Mouse (Mus musculus): Measurements from ENCODE around the gene Taf8.

The Taf8 gene

DNA sequence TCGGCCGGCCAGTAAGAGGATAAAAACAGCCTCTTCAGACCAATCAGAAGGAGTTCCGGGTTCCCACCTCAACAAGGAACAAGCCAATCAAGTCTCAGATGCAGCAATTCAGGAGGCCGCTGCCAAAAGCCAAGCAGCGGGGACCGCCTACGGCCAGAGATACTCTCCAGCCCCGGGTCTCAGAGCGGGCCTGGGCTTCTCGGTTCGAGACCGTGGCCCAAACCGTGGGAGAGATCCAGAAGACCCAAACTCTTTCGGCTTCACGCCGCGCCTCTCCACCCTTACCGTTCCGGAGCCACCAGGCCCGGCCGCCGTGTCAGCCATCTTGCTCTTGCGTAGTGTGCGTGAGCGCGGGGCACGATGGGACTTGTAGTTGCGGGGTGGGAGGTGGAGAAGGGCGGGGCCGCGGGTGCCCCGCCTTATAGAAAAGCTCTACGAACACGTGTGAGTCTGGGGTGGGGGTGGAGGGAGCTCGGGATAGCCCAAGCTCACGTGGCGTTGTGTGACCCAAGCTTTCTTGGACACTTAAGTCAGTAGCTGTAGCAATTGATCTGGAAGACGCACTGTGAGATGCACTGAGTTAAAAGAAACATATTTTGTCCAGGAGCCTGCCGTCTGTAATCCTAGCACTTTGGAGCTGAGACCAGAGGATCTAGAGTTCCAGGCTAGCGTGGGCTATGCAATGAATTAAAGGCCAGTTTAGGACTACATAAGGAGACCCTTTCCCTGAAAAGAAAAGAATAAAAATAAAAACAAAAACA lies at the start of gene Taf8:
Gene Taf8, minus strand, starts transcription at position 347 of the 761 bp plus-strand sequence.
- DNase-seq = peak; percentile 97

DNA sequence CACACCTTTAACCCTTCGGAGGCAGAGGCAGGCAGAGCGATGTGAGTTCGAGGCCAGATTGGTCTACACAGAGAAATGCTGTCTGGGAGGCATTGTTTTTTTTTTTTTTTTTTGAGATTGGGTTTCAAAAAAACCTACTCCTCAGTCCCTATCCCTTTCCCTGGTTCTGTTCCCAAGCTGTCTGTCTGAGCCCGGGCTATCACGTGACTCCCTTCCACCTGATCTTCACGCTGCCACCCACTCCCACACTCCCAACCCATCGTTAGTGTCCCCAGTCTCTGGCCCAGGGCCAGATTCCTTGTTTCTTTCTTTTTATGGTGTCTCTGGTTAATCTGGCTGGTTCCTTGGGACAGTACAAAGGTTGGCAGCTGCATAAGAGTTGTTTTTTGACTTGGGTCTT lies 49.0 kb upstream of the Taf8 start:
- DNase-seq = no peak

DNA sequence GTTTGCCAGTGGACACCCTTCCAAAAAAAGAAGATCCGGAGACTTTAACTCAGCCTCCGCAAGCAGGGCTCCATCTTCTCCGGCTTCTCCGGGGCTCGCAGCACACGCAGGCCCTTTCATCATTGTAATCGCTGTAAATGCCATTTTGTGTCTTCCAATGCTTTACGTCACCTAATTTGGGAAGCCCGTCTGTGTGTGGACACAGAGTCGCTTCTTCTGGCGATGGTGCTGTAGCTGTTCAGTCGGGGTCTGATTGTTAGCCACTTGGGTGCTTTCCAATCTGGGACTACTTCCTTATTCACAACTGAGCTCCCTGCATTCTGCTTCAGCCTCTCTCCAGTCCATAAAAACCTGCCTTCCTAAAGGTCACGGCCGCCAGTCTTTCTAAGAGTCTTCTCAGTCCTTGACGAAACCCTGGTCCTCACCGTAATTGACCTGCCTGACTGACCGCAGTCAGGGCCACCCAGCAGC lies 43.8 kb upstream of the Taf8 start:
- no peak for DNase-seq

DNA sequence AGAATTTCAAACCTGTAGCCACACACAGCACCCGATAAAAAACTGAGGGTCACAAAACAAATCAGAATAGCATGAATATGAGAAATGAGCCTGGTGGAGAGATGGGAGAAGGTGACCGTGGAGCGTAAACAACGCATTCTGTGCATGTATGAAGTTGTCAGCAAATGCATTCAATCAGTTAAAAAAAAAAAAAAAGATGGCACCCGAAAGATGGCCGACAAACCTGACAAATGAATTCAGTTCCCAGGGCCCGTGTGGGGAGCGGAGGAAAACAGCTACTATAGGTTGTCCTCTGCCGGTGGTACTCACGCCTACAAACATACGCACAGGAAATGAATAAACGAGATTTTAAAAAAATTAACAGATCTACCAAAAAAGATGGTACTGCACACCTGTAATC lies 43.1 kb upstream of the Taf8 start:
- no peak for DNase-seq

DNA sequence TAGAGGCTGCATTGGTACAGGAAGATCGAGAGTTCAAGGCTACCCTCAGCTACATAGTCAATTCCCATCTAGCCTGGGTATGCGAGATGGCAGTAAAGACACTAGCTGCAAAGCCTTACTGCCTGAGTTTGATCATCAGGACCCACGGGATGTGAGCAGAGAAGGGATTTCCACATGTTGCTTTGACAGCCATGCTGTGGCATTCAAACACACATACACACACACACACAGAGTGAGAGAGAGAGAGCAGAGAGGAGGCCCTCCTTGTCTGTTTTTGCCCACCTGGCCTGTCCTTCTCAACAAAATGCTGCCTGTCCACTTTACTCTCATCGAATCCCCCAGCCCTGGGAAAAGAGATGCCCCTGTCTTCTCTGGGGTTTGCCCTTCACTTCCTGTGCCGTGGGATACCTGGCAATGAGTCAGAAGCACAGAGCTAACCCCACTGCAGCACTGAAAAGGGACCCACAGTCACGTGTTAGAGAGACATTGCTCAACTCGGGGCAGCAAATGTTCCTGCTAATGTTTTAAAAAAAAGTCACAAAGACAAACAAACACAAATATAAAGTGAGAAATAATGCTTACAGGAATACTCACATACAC lies 41.1 kb upstream of the Taf8 start:
- no peak for DNase-seq

DNA sequence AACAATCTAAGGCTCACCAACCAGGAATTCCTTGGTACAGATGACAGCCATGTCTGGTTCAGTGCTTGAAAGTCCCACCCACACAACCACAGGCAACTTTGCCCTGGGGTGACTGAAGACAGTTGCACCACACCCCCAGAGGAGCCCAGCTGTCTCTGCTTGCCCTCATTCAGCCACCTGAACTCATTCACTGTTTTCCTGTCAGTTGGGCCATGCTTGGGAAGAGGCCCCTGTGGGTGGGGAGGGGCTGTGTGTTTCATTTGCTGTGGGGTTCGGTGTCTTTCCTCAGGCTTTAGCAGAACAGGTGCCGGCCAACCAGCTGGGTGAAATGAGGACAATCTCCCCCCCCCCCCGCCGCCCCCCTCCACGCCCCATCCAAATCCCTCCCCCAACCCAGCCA lies 40.0 kb upstream of the Taf8 start:
- DNase-seq = no peak

DNA sequence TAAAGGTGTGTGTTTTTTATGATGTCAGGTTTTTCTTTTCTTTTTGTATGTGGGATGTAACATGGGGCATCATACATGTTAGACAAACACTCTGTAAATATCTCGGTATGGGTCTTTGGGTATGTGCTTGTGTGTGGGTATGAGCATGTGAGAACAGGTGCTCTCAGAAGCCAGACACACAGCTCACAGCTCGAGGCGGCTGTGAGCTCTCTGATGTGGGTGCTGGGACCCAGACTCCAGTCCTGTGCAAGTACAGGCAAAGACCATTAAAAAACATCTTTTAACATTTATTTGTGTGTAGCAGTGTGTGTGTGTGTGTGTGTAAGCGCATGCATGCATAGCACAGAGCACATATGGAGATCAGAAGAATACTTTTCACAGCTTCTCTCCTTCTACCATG lies 37.0 kb upstream of the Taf8 start:
- DNase-seq = no peak

DNA sequence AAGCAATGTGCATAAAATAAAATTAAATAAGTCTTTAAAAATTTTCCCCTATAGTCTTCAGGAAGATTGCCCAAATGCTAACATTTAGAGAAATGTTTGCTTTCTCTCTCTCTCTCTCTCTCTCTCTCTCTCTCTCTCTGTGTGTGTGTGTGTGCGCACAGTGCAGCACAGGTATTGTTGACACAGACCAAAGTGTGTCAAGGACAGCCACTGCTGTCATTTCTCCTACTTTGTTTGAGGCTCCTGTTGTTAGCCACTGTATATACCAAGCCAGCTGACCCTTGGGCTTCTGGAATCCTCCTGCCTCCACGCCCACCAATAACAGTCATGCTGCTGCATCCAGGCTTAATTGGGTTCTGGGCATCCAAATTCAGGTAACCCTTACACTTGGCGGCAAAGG lies 36.0 kb upstream of the Taf8 start:
- DNase-seq = no peak

DNA sequence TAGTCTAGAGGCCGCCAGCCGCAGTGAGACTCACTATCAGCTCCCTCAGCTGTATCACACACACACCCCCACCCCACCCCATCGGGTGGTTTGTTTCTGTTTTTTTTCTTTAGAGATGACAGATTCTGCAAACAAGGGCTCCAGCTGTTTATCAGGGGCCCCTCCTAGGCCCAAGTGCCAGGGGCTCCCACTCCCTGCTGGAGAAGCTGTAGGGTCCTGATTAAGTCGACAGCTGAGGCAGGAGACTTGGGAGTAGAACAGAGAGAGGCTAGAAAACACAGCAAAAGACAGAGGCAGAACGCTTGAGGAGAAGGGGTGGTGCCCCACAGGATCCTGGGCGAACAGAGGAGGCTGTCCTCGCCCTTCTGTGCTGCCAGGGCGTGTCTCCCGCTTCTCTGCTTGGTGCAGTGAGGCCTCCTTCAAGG lies 33.7 kb upstream of the Taf8 start:
- DNase-seq = no peak

DNA sequence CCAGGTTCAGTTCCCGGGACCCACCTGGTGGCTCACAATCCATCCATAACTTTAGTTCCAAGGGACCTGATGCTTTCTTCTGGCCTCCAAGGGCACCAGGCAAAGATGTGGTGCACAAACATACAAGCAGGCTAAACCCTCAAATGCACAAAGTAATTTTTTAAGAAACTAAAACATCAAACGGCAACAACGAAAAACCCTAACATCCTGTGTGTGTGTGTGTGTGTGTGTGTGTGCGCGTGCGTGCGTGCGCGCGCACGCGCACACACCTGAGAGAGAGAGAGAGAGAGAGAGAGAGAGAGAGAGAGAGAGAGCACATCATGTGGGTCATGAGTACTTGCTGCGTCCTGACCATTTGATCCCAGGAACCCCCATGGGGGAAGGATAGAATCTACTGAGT lies 31.6 kb upstream of the Taf8 start:
- DNase-seq = no peak

DNA sequence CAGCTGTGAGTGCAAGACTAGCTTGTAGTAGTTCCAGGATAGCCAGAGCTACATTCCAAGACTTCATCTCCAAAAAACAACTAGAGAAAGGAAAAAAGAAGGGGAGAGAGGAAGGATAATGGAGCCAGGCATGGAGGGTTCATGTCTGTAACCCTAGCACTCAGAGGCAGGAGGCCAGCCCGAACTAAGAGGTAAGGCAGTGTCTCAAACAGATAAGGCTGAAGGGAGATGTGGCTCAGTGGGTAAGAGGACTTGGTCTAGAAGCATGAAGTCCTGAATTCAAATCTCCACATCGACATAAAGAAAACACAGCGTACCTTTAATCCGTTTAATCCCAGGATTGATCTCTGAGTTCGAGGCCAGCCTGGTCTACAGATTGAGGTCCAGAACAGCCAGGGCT lies 30.3 kb upstream of the Taf8 start:
- DNase-seq = no peak

DNA sequence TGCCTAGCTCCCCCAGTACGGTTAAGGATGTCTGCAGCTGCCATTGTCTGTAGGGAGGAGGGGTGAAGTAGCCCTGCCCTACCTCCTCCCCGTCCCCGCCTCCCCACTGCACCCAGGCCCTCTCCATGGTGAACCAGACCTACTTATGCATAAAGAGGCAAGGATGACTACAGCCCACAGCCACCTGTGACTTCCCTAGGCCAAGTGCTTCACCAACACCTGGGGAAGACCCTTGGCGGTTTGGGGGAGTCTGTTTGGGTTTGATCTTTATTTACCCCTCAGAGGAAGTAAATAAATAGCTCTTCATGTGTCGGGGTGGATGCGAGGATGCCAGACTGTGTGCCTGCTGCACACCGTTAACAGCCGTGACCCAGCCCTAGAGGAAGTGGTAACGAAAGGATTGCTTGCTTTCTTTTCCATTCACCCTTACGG lies 29.3 kb upstream of the Taf8 start:
- DNase-seq = no peak

DNA sequence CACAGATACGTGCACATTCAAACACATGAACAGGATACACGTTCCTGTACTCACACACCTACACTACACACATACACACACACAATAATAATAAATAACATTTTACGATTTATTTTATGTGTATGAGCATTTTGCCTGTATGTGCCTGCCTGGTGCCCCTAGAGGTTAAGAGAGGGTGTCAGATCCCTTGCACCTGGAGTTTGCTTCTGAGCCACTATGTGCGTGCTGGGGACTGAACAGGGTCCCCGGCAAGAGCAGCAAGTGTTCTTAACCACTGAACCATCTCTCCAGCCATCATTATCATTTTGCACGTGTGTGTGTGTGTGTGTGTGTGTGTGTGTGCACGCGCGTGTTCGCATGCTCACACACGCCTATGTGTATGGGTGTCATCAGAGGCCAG lies 27.5 kb upstream of the Taf8 start:
- DNase-seq = no peak

DNA sequence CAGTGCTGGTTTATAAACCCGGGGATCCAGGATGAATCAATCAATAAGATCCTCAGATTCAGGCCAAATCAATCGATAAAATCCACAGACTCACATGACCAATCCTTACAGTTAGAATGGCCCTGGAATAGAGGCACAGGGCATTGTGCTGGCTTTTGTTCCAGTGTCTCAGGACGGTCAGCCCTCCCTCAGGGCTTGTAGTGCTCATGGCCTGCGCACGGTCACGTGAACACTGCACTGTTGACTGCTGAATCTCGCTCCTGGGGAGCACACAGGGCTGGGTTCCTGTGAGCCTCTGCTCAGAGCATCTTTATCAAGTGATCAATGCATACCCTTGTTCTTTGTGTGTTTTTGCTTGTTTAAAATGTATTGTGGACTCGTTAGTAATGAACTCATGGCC lies 26.8 kb upstream of the Taf8 start:
- DNase-seq = no peak

DNA sequence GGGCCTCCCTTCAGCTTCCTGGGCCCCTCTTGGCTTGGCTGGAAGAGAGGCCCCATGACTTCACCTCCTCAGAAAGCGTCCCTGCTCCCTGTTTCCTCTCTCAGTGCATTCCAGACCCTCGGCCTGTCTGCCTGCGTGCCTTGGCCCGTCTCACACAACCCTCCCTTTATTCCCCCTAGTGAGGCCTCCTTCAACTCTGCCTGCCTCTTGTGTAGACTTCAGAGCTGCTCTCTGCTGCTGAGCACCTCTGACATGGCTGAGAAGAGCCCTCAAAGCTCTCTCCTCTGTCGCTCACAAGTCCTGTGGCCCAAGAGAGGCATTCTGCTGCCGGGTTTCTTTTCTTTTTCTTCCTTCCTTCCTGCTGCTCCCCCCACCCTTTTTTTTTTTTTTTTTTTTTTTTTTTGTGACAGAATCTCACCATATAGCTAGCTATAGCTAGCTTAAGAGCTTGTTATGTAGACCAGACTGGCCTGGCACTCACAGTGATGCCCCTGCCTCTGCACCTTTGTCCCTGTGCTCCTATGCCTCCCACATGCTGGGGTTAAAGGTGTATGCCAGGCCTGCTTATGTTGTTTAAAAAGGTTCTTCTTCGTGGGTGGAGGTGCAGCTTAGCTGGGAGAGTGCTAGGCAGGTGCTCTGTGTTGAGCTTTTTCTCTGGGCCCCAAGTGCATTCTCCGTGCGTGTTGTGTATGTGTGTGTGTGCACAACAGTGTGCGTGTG lies 25.6 kb upstream of the Taf8 start:
- peak; percentile 51 for DNase-seq

DNA sequence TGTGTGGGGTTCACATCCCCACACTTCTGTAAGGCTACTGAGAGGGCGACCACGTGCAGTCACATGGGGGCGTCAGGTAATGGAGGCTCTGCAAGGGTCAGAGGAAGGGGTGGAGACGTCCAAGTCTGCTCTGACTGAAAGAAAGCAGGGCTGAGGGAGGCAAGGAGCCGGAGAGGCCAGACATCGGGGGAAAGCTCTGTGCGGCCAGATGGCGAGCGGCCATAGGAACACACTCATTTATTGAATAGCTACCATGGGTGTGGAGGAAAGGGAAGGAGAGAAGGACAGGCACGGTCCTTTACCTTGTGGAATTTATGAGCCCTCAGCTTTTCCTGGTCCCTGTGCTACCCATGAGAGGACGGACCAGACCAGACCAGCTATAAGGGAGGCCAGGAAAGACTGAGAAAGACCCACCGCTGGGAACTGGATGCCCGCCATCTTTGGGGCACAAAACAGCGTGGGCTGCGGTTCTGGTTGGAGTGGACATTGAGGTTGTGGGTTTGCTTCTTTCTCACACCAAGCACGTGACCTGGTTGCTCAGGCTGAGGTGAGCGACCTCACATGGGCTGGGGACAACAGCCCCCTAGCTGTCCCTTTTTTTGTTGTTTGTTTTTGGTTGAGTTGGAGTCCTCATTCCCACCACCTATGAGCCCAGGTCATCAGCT lies 24.9 kb upstream of the Taf8 start:
- no peak for DNase-seq

DNA sequence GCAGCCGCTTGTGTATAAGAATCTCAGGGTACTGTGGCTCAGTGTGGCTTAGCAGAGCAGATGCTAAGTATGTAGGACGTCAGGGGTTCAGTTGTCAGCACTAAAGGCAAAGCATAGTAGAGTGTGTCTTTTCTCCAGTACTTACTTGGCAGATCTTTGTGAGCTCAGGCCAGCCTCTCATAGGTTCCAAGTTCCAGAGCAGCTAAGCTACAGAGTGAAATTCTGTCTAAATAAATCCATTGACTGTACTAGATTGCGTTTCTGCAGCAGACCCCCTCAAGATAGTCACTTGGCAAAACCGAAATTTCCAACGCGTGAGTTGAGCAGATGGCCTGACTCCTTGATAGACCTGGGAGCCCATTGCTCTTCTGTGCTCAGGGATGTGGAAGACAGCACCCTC lies 22.9 kb upstream of the Taf8 start:
- DNase-seq = no peak

DNA sequence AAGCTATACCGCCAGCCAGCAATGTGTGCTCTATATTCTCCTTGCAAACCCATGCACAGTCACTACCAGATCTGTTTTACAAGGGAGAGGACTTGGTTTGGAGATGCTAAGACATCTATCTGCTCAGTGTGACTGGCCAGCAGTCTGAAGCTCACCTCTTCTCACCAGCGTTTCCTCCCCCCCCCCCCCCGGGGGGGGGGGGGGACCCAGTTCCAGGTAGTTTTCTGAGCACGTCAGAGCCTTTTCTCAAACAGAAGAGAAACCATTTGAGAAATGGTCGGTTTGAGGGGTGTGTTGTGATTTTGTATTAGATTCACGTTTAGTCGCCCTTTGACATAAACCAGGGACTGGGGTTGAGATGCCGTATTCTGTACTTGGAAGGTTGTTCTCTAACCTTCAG lies 22.0 kb upstream of the Taf8 start:
- DNase-seq = no peak

DNA sequence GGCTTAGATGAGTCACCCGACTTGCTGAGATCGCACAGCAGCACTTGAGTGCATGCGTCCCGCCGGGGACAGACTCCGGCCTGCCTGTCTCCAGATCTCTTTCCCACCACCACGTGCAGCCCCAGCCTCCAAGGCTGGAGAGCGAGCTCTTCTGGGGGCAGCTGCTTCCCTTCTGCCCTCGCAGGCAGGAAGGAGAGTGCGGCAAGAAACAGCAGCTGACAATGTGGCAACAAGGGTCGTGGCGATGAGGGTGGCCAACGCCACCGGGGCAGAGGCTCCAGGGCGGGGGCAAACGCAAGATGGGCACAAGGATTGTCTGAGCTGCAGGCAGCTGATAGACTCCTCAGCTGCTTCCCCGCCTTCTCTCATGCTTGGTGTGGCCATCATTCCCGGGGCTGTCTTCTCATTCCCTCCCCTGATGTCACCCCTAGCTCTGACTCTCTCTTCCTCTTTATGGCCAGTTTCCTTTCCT lies 21.2 kb upstream of the Taf8 start:
- no peak for DNase-seq

DNA sequence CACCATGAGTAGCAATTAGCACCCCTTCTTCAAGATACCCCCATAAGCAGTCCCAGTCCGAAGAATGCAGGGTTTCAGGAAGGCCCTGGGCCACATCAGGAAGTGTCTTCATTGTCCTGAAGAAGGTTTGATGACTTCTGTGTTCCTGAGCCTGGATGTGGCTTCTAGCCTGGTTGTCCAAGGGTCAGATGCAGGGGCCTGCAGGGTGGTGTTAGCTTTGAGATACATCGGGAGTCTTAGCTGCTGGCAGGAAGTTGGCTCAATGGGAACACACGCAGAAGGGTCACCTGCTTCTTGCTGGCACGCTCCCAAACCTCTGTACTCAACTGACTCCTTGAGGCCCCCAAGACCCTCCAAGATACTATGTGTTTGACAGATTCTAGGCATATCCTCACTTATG lies 20.4 kb upstream of the Taf8 start:
- DNase-seq = no peak

DNA sequence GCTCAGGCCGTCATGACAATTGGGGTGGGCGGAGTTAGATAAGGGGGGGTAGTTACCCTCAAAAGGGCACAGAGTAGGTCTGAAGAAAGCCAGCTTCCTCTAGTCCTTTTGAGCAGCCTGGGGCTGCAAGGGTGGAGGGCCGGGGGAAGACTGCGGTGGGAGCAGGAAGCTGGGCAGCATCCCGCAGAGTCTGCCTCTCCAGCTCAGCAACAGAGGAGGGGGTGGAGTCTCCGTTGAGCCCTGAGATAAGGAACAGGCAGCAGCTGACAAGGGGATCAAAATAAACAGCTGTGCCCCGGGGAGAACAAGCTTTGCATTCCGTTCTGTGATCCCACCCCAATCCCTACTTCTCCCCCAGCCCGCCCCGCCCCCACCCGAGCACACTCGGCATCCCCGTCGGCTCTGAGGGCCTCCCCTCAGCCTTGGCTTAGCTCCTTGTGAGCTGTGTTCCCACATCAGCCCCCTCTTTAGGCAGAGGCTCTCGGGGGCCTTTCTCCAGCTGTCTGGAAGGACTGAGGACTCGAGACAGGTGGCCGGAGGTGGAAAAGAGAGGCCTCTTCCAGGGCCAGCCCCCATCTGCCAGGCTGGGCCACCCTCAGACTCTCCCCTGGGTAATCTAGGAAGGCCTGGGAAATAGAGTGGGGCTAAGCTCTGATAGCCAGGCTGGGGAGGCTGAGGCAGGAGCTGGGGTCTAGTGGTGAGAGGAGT lies 19.6 kb upstream of the Taf8 start:
- peak; percentile 89 for DNase-seq

DNA sequence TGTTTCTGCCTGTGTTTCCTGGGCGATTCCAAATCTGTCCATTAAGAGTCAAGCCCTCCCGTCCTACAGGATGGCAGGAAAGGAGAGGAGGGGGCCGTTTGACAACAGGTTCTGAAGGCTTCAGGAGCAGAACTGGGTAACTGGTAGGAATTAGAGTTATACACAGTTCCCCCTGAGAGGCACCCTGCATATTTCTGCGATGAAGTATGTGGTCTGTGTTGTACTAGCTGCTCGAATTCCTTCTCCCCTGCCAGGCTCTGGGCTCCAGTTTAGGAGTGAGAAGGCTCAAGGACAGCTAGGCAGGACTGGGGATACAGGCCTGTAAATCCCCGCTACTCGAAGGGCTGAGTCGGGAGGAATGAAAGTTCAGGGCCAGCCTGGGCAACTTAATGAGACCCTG lies 16.1 kb upstream of the Taf8 start:
- DNase-seq = peak; percentile 59

DNA sequence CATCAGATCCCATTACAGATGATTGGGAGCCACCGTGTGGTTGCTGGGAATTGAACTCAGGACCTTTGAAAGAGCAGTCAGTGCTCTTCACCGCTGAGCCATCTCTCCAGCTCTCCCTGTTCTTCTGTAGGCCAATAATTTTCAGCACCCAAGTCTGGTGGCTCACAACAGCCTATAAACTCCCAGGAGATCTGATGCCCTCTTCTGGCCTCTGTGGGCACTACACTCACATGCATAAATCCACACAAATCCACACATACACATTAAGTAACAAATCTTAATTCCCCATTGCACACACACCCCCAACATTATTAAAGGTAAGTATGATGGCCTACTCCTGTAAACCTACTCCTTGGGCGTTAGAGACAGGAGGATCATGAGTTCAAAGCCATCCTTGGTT lies 14.1 kb upstream of the Taf8 start:
- no peak for DNase-seq
